Mouse (Mus musculus) naive thymus-derived CD4-positive, alpha-beta T cell, adult 2 months (primary cell): Measurements from ENCODE around the gene Smad6.

Source experiments
- DNase-seq: peaks from one replicate; pipeline ENCODE4 v3.0.0-alpha.2; 2011; ENCODE audit warnings: low read depth

The Smad6 gene

GRCm38 (mm10) chr9:64021319-64021850 is 474 bp downstream of the Smad6 start:
- DNase-seq, result no peak

- DNase-seq, result peak; percentile 42
Observed at GRCm38 (mm10) chr9:64020606-64021318, 1.1 kb downstream of the Smad6 start.

DNA sequence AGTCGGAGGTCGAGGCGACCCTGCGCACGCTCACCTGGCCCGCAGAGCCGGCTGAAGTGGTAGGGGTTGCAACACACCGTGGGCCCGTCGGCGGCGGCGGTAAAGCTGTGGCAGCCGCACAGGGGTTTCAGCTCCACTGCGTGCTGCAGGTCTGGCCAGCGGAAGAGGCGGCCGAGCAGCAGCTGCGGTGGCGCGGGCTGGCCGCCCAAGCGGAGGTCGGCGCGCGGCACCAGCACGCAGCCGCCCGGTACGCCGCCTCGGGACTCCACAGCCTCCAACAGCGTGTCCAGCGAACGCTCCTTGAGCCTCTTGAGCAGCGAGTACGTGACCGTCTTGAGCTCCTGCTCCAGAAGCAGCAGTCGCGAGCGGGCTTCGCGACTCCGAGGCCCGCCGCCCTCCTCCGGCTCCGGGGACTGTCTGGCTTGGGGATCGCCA is 1.7 kb downstream of the Smad6 start:
- peak; percentile 42 for DNase-seq

- DNase-seq, result peak; percentile 11
Observed at GRCm38 (mm10) chr9:64019036-64019886, 2.6 kb downstream of the Smad6 start.

GRCm38 (mm10) chr9:64017861-64018793 is 3.7 kb downstream of the Smad6 start:
- no peak for DNase-seq

- DNase-seq, result no peak
Observed at GRCm38 (mm10) chr9:64016648-64017400, 5.0 kb downstream of the Smad6 start.

- no peak for DNase-seq
Observed at GRCm38 (mm10) chr9:64016092-64016491, 5.8 kb downstream of the Smad6 start.

- DNase-seq, result no peak
Observed at GRCm38 (mm10) chr9:64014801-64015200, 7.1 kb downstream of the Smad6 start.

DNA sequence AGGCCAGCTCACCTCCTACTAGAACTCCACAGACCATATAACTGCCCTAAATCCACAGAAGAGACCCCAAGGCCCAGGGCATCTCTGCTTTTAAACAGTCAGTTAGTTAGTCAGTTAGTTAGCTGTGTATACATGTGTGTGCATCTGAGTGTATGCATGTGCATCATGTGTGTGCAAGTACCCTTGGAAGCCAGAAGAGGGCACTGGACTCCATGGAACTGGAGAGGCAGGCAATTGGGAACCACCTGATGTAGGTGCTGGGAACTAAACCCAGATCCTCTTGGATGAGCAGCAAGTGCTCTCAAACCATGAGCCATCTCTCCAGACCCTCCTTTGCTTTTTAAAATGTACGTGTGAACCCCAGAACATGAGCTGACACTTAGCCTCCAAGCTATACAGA is 10.5 kb downstream of the Smad6 start:
- DNase-seq, result no peak

- no peak for DNase-seq
Observed at GRCm38 (mm10) chr9:64002981-64003380, 18.9 kb downstream of the Smad6 start.

DNA sequence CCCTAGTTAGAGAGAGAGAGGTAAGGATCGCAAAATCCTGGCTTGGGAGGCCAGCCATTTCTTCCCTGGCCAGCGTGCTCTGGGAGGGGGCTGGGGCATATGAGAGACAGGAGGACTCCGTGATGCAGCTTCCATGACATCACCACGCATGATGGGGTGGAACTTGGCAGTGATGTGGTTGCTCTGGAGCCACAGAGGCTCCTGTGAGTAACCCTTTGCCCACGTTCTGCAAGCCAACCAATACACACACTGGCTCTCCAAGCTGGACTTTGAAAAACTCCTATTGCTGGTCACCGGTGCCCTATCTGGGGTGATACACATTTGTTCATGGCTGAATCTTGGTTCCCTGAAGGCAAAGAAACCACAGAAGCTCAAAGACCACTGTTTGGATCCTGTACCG is 20.8 kb downstream of the Smad6 start:
- no peak for DNase-seq

DNA sequence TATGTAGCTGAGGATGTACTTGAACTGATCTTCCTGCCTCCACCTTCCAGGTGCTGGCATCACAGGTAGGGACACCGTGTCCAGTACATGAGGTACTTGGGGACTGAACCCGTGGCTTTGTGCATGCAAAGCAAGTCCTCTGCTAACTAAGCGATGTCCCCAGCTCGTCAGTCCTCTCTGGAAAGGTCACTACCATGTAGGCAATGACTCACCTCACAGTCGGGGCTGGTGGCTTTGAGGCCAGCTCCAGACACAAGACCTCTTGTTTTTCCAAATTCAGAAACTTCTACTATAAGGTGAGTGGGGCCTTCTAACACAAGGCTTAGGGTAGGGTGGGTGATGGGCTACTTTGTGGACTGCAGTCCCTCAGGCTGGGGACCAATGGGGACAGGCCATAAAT is 21.8 kb downstream of the Smad6 start:
- no peak for DNase-seq

- DNase-seq, result no peak
Observed at GRCm38 (mm10) chr9:63999194-63999593, 22.7 kb downstream of the Smad6 start.

DNA sequence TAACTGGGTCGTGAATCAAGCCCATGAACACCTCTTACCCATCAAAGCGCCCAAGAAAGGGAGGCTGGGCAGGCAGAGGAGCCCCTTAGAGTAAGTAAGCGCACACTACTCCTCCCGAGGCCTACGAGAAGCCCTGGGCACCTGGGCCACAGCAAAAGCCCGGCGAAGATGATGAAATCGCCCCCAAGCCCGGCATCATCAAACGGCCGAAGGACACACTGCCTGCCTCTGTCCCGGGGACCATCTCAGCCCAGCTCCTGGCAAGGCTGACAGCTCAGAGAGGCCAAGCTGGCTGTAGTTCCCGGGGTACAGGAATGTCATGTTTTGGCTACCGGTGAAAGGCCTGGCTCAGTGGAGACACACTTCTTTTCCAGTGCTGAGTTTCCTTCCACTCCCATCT is 23.8 kb downstream of the Smad6 start:
- no peak for DNase-seq

GRCm38 (mm10) chr9:63997439-63997838 is 24.4 kb downstream of the Smad6 start:
- DNase-seq, result no peak

DNA sequence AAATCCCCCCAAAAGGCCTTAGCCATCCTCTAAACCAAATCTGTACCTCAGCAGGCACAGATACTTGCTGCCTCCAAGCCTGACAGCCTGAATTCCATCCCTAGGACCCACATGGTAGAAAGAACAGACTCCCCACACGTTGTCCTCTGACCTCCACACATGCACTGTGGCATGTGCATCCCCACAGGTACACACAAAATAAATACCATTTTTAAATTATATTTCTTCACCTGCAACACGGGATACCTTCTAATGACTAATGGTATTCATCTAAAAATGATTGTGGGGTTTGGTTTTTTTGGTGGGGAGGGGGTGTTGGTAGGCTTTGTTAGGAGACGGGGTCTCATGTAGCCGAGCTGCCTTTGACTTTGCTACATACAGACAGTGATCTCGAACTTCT is 28.6 kb downstream of the Smad6 start:
- DNase-seq, result no peak

DNA sequence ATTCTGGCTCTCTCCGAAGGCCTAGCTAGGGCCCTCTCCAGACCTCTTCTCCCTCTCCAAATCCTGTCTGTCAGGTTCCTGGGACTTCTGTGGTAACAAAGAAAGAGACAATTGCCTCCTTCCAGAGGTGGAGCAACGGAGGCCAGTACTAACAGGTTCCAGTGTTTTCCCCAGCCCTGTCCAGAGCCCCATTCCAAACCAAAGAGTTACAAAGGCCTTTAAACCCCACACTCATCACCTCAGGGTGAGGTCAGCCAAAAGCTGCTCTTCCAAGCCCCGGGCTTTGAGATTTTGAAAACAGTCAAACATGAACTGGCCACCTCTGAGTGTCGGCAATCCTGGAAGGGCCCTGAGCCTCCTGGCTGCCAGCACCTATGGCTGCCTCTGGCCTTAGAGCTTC is 29.1 kb downstream of the Smad6 start:
- no peak for DNase-seq

- no peak for DNase-seq
Observed at GRCm38 (mm10) chr9:63991193-63991592, 30.7 kb downstream of the Smad6 start.

GRCm38 (mm10) chr9:63989641-63990040 is 32.2 kb downstream of the Smad6 start:
- DNase-seq, result peak; percentile 49

DNA sequence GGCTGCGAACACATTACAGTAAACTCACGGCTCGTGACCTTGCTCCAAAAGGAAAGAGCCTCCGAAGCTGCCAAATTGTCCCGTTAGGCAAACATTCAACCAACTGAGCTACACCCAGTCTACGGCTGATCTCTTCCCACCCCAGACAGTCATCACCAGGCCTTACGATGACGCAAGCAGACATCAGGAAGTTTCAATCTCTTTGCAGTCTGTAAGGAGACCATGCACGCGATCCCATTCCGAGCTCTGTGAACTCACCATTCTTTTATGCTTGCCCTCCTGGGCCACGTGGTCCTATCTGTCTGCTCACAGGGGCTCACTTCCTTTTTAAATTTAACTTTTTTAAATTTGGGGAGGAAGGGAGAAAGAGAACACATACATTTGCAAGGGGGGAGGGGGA is 32.6 kb downstream of the Smad6 start:
- peak; percentile 38 for DNase-seq

DNA sequence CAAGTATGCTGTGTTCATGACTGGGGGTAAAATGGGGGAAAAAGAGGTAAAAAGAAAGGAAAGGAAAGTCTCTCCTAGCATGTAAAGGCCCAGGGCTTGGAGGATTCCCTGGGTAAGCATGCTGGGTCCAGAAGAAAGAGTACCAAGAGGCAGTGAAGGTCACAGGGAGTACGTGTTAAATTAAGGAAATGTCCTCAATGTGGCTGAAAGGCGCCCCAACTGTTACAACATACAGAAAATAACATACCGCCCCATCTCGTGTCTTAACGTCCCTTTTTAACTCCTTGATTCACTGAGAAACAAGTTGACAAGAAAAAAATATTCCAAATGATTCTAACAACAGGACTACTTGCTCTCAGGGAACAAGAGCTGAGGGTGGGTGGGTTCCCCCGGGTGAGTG is 36.7 kb downstream of the Smad6 start:
- DNase-seq, result no peak
